Mouse (Mus musculus) brain, embryonic 14.5 days (tissue): ENCODE measurements at regions not wholly inside any gene's neighbourhood (a gene's known extent, or its start where the extent isn't known, plus 50 kb on each side); places are given as distances from the start of the nearest gene placed in this dataset.

Experiments used
- CTCF ChIP-seq: fragments of 200-500 bp; IDR thresholded peaks from 2 replicates; pipeline ENCODE4 v1.5.1; 2012; ENCODE audit warnings: inconsistent platforms, mild to moderate bottlenecking, moderate library complexity, borderline replicate concordance; ENCODE audit not compliant: insufficient read depth, insufficient read length; ENCODE audit errors: extremely low read depth
- POLR2A ChIP-seq: fragments of 200-500 bp; IDR thresholded peaks from 2 replicates; pipeline ENCODE4 v1.6.1; 2012; ENCODE audit warnings: mild to moderate bottlenecking, inconsistent platforms, borderline replicate concordance; ENCODE audit not compliant: poor library complexity, insufficient read depth, insufficient read length, severe bottlenecking; ENCODE audit errors: extremely low read depth

DNA sequence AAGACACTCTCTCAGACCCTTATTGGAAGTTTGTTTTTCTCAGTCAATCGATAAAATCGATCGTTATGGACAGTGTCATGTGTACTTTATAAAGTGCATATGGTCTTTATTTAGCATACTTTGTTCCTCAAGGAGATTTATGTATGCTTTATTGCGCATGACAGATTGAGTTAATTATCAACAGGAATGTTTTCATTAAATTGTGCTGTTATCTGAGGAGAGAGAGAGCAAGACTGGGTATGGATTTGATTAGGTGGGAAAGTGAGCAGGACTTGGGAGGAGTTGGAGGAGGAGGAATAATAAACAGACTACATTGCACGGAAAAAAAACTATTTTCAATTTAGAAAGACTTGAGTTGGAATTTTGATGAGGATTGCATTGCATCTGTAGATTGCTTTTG, 183.8 kb upstream of the Sstr1 start:
- TF ChIP-seq POLR2A = no peak
- TF ChIP-seq CTCF = no peak
